Mouse (Mus musculus) ES-E14 (cell line): ENCODE results near the gene Slain1. TPM values are rescaled to one million over a fixed set of nuclear protein-coding genes. Genes with fewer than 3 reads are reported as not detected.
"Not testable (repeated sequence)": the region's sequence is repeated elsewhere in the genome, so short reads cannot be mapped to it uniquely, and the experiment has no call there.

Experiments used
- DNase-seq: peaks from one replicate; pipeline ENCODE4 v3.0.0-alpha.2; 2013; ENCODE audit warnings: low read depth, low spot score
- H3K27ac ChIP-seq: 2 replicates; pipeline ENCODE4 v1.5.1; 2012; ENCODE audit warnings: low read depth, mild to moderate bottlenecking, low read length, moderate library complexity, mixed read lengths; ENCODE audit not compliant: poor library complexity, insufficient read depth, severe bottlenecking
- H3K36me3 ChIP-seq: 2 replicates; pipeline ENCODE4 v1.6.1; 2012; ENCODE audit warnings: mild to moderate bottlenecking, low read length, moderate library complexity, mixed read lengths; ENCODE audit not compliant: control insufficient read depth, poor library complexity, insufficient read depth, severe bottlenecking
- H3K4me1 ChIP-seq, 2 experiments: fragments of 150-350 bp in 1 of 2; sonication (generic) in 1 of 2; 2 replicates each; pipeline ENCODE4 v1.6.1; 2012; ENCODE audit warnings: low read length in 2 of 2, mild to moderate bottlenecking in 1 of 2, mixed read lengths in 1 of 2; ENCODE audit not compliant: control insufficient read depth in 2 of 2, insufficient read depth in 2 of 2, poor library complexity in 1 of 2
- H3K4me3 ChIP-seq, 2 experiments: fragments of 150-350 bp in 1 of 2; sonication (generic) in 1 of 2; 2 replicates each; pipeline ENCODE4 v1.5.1; 2012; ENCODE audit warnings: low read length in 2 of 2, low read depth in 1 of 2, mild to moderate bottlenecking in 1 of 2, mixed read lengths in 1 of 2; ENCODE audit not compliant: insufficient read depth in 1 of 2, poor library complexity in 1 of 2, severe bottlenecking in 1 of 2
- H3K9ac ChIP-seq: 2 replicates; pipeline ENCODE4 v1.6.1; 2012; ENCODE audit warnings: low read depth, mild to moderate bottlenecking, low read length, mixed read lengths; ENCODE audit not compliant: poor library complexity, insufficient read depth, severe bottlenecking
- H3K9me3 ChIP-seq: fragments of 150-350 bp; sonication (generic); 2 replicates; pipeline ENCODE4 v1.6.1; 2012; ENCODE audit warnings: low read depth, mild to moderate bottlenecking, low read length; ENCODE audit not compliant: control insufficient read depth, insufficient read depth
- CHD2 ChIP-seq: IDR thresholded peaks from 2 replicates; pipeline ENCODE4 v1.6.1; 2014; ENCODE audit warnings: mild to moderate bottlenecking, low read depth, low read length, inconsistent platforms
- HCFC1 ChIP-seq: IDR thresholded peaks from 2 replicates; pipeline ENCODE4 v1.6.1; 2012; ENCODE audit warnings: low read length, inconsistent platforms, borderline replicate concordance; ENCODE audit not compliant: insufficient read depth
- MAFK ChIP-seq: IDR thresholded peaks from 2 replicates; pipeline ENCODE4 v1.6.1; 2014; ENCODE audit warnings: mild to moderate bottlenecking, low read depth, low read length, inconsistent platforms; ENCODE audit not compliant: insufficient read depth
- ZC3H11A ChIP-seq: IDR thresholded peaks from 2 replicates; pipeline ENCODE4 v1.6.1; 2012; ENCODE audit warnings: low read depth, mild to moderate bottlenecking, inconsistent platforms, low read length, borderline replicate concordance
- ZNF384 ChIP-seq: IDR thresholded peaks from 2 replicates; pipeline ENCODE4 v1.6.1; 2012; ENCODE audit warnings: low read depth, low read length, inconsistent platforms
- in situ Hi-C, 2 experiments: fragments of 600-800 bp; cut with MboI; formaldehyde crosslinking; loops; one replicate each; pipeline ENCODE4 v1.15.1; 2025; ENCODE audit warnings: low sequenced_read_pairs in 2 of 2, inconsistent platforms in 1 of 2; ENCODE audit not compliant: unreplicated experiment in 2 of 2
- total RNA-seq: library from RNA; depleted of rRNA; stranded (reverse); fragments of 300-350 nt; gene quantifications from 2 replicates; pipeline ENCODE4 v1.2.3, GENCODE M21; 2012

Gene Slain1
- total RNA-seq, 1 experiment, result 3.8 TPM

DNA sequence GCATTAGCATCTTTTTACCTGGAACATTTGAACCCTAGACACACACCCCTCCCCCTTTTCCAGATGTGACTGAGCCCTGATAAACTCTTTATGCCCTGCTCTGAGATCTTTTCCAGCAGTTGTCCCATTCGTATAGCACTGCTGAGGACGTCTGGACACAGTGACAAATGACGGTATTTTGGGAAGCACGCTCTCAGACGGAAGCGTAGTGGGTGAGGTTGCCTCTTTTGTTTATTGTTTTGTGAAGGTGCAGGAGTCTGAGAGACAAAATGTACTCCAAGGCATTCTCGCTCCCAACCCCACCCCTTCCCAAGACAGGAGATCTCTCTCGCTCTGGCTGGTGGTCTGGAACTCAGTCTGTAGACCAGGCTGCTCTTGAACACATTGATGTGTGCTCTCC is 92.1 kb downstream of the Slain1 start:
- in situ Hi-C loops, result no loop called here
- no peak for DNase-seq
- TF ChIP-seq ZNF384 (no peak), CHD2 (no peak), MAFK (no peak)
- H3K36me3 ChIP-seq, result no peaks in the 10 kb centered on the region
- no peak overlapping the region for H3K4me3 ChIP-seq
- H3K27ac ChIP-seq, result no peak overlapping the region
- H3K4me1 ChIP-seq, result no peaks in the 10 kb centered on the region
- no peak overlapping the region for H3K9ac ChIP-seq
- H3K9me3 ChIP-seq, result no peaks in the 10 kb centered on the region

DNA sequence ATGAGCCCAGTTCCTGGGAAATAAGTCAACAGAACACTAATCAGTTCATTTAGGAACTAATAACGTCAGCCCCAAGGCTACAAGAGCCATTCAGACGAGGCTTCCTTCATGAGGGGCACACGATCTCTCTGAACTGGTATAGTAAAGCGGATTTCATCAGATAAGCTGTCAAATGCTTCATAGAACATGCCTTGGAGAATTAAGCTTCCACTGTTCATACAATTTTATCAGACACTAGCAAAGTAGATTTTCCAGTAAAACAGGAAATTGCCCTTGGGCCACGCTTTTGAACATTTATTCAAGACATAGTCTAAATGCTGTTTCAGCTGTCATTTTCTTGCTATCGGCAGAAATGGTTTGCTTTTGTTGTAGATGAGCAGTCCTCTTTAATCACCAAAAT is 97.3 kb downstream of the Slain1 start:
- in situ Hi-C loops, result no loop called here
- TF ChIP-seq CHD2 (no peak), HCFC1 (no peak), ZNF384 (no peak), ZC3H11A (no peak), MAFK (no peak)
- no peak overlapping the region for H3K4me3 ChIP-seq
- no peaks in the 10 kb centered on the region for H3K9me3 ChIP-seq
- H3K9ac ChIP-seq, result no peak overlapping the region
- DNase-seq, result no peak
- no peaks in the 10 kb centered on the region for H3K36me3 ChIP-seq
- no peak overlapping the region for H3K27ac ChIP-seq
- no peaks in the 10 kb centered on the region for H3K4me1 ChIP-seq

DNA sequence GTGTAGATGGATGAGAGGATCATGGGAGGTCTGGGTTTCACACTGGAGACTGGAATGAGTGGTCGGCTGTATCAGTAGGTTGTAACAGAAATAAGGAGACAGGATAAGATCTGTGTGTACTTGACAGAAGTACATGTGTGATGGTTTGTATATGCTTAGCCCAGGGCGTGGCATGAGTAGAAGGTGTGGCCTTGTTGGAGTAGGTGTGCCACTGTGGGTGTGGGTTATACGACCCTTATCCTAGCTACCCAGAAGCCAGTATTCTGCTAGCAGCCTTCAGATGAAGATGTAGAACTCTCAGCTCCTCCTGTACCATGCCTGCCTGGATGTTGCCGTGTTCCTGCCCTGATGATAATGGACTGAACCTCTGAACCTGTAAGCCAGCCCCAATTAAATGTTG is 100.6 kb downstream of the Slain1 start:
- H3K4me1 ChIP-seq, in situ Hi-C loops: not testable (repeated sequence)

DNA sequence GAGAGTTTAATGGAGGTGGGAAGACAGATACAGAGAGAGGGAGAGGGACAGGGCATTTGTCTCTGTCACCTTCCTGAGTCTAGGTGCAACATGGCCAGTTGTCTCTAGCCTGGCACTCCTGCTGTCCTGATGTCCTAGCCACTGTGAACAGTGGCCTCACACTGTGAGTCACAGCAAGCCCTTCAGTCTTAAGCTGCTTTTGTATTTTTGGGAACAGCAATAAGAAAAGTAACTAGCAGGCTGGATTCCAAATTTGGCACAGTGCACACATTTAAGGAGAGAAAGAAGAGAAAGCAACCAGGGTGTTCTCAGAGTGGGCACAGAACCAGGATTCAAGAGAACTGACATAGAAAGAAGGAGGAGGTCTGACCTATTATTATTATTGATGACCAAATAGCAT is 101.4 kb downstream of the Slain1 start:
- Histone ChIP-seq H3K27ac (no peak overlapping the region), H3K36me3 (no peaks in the 10 kb centered on the region), H3K4me3 (no peak overlapping the region), H3K9me3 (no peaks in the 10 kb centered on the region), H3K4me1 (no peaks in the 10 kb centered on the region), H3K9ac (no peak overlapping the region)
- no peak for TF ChIP-seq ZNF384
- TF ChIP-seq MAFK, result no peak
- no peak for TF ChIP-seq ZC3H11A
- in situ Hi-C loops, result no loop called here
- DNase-seq, result no peak

More for the DNA sequence above, 100.6 kb downstream of the Slain1 start:
- H3K27ac ChIP-seq, H3K36me3 ChIP-seq, DNase-seq, H3K4me3 ChIP-seq, H3K9me3 ChIP-seq, H3K9ac ChIP-seq: not testable (repeated sequence)

- H3K9me3 ChIP-seq, result no peaks in the 10 kb centered on the region
- TF ChIP-seq ZNF384, result no peak
- TF ChIP-seq ZC3H11A, result no peak
- TF ChIP-seq MAFK, result no peak
- no peak overlapping the region for H3K9ac ChIP-seq
- H3K27ac ChIP-seq, result no peak overlapping the region
- H3K36me3 ChIP-seq, result no peaks in the 10 kb centered on the region
- in situ Hi-C loops, result no loop called here
- no peak overlapping the region for H3K4me3 ChIP-seq
- no peaks in the 10 kb centered on the region for H3K4me1 ChIP-seq
- no peak for DNase-seq
These were observed 102.7 kb downstream of the Slain1 start for GRCm38 (mm10) chr14:103752773-103753172.
